Mouse (Mus musculus) midbrain, postnatal 0 days (tissue): Measurements from ENCODE around the gene Slc9a5. TPM values are rescaled to one million over a fixed set of nuclear protein-coding genes. Genes with fewer than 3 reads are reported as not detected.

Experiments
- ATAC-seq: fragments of 200-750 bp; cut with Nextera tagmentation; 2 replicates; pipeline ENCODE4 v1.8.0; 2017; ENCODE audit warnings: moderate number of reproducible peaks, mild to moderate bottlenecking, moderate TSS enrichment, moderate library complexity; ENCODE audit not compliant: low FRiP score
- DNase-seq: peaks from one replicate; pipeline ENCODE4 v3.0.0-alpha.2; 2015; ENCODE audit warnings: low spot score
- H3K27ac ChIP-seq: fragments of 300-500 bp; sonication (generic); 2 replicates; pipeline ENCODE4 v1.5.1; 2014; ENCODE audit warnings: low read depth, mild to moderate bottlenecking, low read length, mixed read lengths
- H3K27me3 ChIP-seq: fragments of 300-500 bp; sonication (generic); 2 replicates; pipeline ENCODE4 v1.6.1; 2014; ENCODE audit warnings: low read length, control low read depth, mixed read lengths; ENCODE audit not compliant: insufficient read depth
- H3K36me3 ChIP-seq: fragments of 300-500 bp; sonication (generic); 2 replicates; pipeline ENCODE4 v1.6.1; 2014; ENCODE audit warnings: low read length, control low read depth, mixed read lengths; ENCODE audit not compliant: insufficient read depth
- H3K4me1 ChIP-seq: fragments of 300-500 bp; sonication (generic); 2 replicates; pipeline ENCODE4 v1.6.1; 2014; ENCODE audit warnings: mild to moderate bottlenecking, control low read depth, antibody characterized with exemption, low read length, mixed read lengths; ENCODE audit not compliant: insufficient read depth
- H3K4me2 ChIP-seq: fragments of 300-500 bp; sonication (generic); 2 replicates; pipeline ENCODE4 v1.6.1; 2014; ENCODE audit warnings: low read depth, mild to moderate bottlenecking, low read length, mixed read lengths; ENCODE audit not compliant: poor library complexity, severe bottlenecking
- H3K4me3 ChIP-seq: fragments of 300-500 bp; sonication (generic); 2 replicates; pipeline ENCODE4 v1.5.1; 2014; ENCODE audit warnings: low read depth, mild to moderate bottlenecking, low read length, moderate library complexity
- H3K9ac ChIP-seq: fragments of 300-500 bp; sonication (generic); replicated peaks from 2 replicates; pipeline ENCODE4 v1.6.1; 2014; ENCODE audit warnings: mild to moderate bottlenecking, low read length, moderate library complexity, mixed read lengths; ENCODE audit not compliant: poor library complexity, severe bottlenecking
- H3K9me3 ChIP-seq: fragments of 300-500 bp; sonication (generic); 2 replicates; pipeline ENCODE4 v1.6.1; 2016; ENCODE audit warnings: low read length, control low read depth
- CTCF ChIP-seq: IDR thresholded peaks from 2 replicates; pipeline ENCODE4 v1.5.1; 2016; ENCODE audit warnings: antibody characterized with exemption, mild to moderate bottlenecking
- WGBS: fragments of 180-500 bp; shearing (Covaris S2); extraction: QIAGEN DNeasy Blood & Tissue Kit; methylation state at CpG from one replicate; pipeline ENCODE4 v1.1.7; 2014; 5-methylcytosine and 5-hydroxymethylcytosine counted together
- polyA plus RNA-seq: library from polyadenylated mRNA; unstranded; fragments of >200 nt; fragmentation: Nextera tagmentation; extraction: Ambion mirVana; gene quantifications from 2 replicates; pipeline ENCODE4 v1.2.1, GENCODE M21; 2015
- total RNA-seq: library from RNA; depleted of rRNA; stranded (reverse); fragments of >200 nt; gene quantifications from 2 replicates; pipeline ENCODE4 v1.2.3, GENCODE M21; 2014

The Slc9a5 gene
- total and polyA plus RNA-seq, 2 experiments from 2014 or later, result 14.4 to 28.4 TPM

DNA sequence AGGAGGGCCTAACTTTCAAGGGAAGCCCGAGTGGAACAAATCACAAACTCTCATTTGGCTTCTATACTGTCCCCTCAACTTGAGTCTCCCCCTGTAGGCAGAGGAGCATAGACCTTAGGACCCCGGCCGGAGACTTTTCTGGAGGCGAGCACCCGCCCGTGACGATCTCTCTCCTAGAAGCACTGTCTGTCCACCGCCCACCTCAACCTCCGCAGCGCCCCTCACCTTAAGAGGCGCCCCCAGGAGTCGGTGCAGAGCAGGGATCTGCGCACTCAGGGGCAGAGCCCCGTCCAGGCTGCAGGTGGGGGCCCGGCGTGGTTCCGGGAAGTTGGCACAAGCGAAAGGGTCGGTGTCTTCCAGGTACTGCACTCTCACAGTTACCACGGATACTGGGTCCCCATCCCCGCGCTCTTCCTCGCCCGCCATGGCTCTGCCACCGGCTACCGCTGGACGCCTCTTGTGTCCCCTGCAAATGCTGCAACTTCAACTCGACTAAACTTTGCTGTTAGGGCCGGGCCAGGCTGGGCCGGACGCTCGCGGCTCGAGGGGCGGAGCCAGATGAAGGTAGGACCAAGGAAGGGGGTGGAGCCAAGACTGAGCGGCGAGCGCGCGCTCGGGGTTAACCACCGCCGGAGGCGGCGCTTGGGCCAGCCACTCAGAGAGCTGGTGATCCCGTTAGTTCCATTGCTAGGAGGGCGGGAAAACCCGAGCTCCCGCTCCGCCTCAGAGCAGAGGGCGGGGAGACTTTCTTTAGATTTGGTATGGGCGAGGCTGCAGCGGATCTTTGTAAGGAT, 1.0 kb upstream of the Slc9a5 start, which contains the start of gene Fhod1:
Gene Fhod1, minus strand, starts transcription at position 526 of the 794 bp plus-strand sequence.
- ATAC-seq (peak; percentile 75), DNase-seq (peak; percentile 95)
- peak within 1 kb of the TSS; percentile 84 for H3K27ac ChIP-seq
- no peaks in the 10 kb centered on the region for H3K36me3 ChIP-seq
- H3K27me3 ChIP-seq, result no peaks in the 10 kb centered on the region
- peak; percentile 39 for TF ChIP-seq CTCF
- under 1% methylated on average over 52 of the region's 53 CpGs for WGBS
- peak within 1 kb of the TSS; percentile 73 for H3K4me3 ChIP-seq
- peak within 1 kb of the TSS; percentile 96 for H3K4me2 ChIP-seq
- peak within 1 kb of the TSS; percentile 77 for H3K9ac ChIP-seq
- H3K4me1 ChIP-seq, result peaks cover 6% of the 10 kb centered on the region; the same call in 1 of the 2 replicates
- no peaks in the 10 kb centered on the region for H3K9me3 ChIP-seq

DNA sequence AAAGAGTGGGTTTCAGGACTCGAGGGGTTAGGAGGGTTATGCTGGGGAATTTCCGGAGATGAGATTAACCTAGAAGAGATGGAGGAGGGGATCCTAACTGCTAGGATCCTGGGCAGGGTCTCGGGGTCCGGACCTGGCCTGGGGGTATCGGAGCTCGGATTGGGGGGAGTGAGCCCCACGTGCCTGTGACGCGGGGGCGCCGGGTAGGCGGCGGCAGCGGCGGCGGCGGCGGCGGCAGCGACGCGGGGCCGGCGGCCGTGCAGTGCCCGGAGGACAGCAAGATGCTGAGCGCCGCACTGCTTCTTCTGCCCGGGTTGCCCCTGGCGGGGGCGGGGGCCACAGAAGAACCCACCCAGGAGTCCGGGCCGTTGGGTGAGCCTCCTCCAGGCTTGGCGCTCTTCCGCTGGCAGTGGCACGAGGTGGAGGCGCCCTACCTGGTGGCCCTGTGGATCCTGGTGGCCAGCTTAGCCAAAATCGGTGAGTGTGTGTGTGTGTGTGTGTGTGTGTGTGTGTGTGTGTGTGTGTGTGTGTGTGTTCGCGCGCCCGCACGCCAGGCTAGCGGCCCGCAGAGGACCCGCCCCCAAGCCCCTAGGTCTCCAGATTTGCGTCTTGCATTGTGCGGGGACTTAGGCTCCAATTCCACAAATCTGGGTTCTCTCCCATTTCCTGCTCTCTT, 591 bp downstream of the Slc9a5 start:
- Histone ChIP-seq H3K36me3 (no peaks in the 10 kb centered on the region), H3K4me1 (peaks cover 6% of the 10 kb centered on the region; the same call in 1 of the 2 replicates), H3K9ac (peak overlapping the region; percentile 77), H3K4me2 (peak overlapping the region; percentile 96), H3K9me3 (no peaks in the 10 kb centered on the region), H3K27ac (peak overlapping the region; percentile 84), H3K4me3 (peak overlapping the region; percentile 73), H3K27me3 (no peaks in the 10 kb centered on the region)
- peak; percentile 59 for DNase-seq
- peak; percentile 64 for ATAC-seq
- no peak for TF ChIP-seq CTCF
- 1% methylated on average over 14 of the region's 48 CpGs for WGBS

- peak overlapping the region; percentile 28; the same call in 1 of the 2 replicates for H3K27ac ChIP-seq
- no peak for TF ChIP-seq CTCF
- 25% methylated on average over 7 of the region's 7 CpGs for WGBS
- no peaks in the 10 kb centered on the region for H3K27me3 ChIP-seq
- peaks cover 6% of the 10 kb centered on the region; the same call in 1 of the 2 replicates for H3K4me1 ChIP-seq
- ATAC-seq, result no peak
- DNase-seq, result peak; percentile 7
- peaks cover 3% of the 10 kb centered on the region for H3K36me3 ChIP-seq
- peak overlapping the region; percentile 73 for H3K4me3 ChIP-seq
- peak overlapping the region; percentile 96 for H3K4me2 ChIP-seq
- no peaks in the 10 kb centered on the region for H3K9me3 ChIP-seq
- H3K9ac ChIP-seq, result peak overlapping the region; percentile 77; the same call in 1 of the 2 replicates
Observed at GRCm38 (mm10) chr8:105350186-105350585, 1.5 kb downstream of the Slc9a5 start.

GRCm38 (mm10) chr8:105353583-105354135, 5.0 kb downstream of the Slc9a5 start:
- H3K4me3 ChIP-seq, result no peak overlapping the region
- H3K4me1 ChIP-seq, result peaks cover 4% of the 10 kb centered on the region; the same call in 1 of the 2 replicates
- H3K9me3 ChIP-seq, result no peaks in the 10 kb centered on the region
- ATAC-seq (no peak), DNase-seq (no peak)
- WGBS, result 77% methylated on average over 8 of the region's 8 CpGs
- no peaks in the 10 kb centered on the region for H3K27me3 ChIP-seq
- no peak overlapping the region for H3K4me2 ChIP-seq
- H3K36me3 ChIP-seq, result peaks cover 27% of the 10 kb centered on the region
- TF ChIP-seq CTCF, result no peak
- H3K9ac ChIP-seq, result no peak overlapping the region
- no peak overlapping the region for H3K27ac ChIP-seq

- H3K36me3 ChIP-seq, result peaks cover 33% of the 10 kb centered on the region
- H3K4me2 ChIP-seq, result no peak overlapping the region
- DNase-seq (no peak), ATAC-seq (no peak)
- H3K9ac ChIP-seq, result 0 out of 2 replicates have a peak overlapping the region, but pooled peaks have one; percentile 19
- H3K9me3 ChIP-seq, result no peaks in the 10 kb centered on the region
- WGBS, result 94% methylated on average over 4 of the region's 4 CpGs
- no peak overlapping the region for H3K4me3 ChIP-seq
- no peak for TF ChIP-seq CTCF
- no peak overlapping the region for H3K27ac ChIP-seq
- peaks cover 4% of the 10 kb centered on the region; the same call in 1 of the 2 replicates for H3K4me1 ChIP-seq
- H3K27me3 ChIP-seq, result no peaks in the 10 kb centered on the region
Observed at GRCm38 (mm10) chr8:105354549-105354948, 5.9 kb downstream of the Slc9a5 start.
